Mouse (Mus musculus) MEL (cell line): ENCODE data around the gene Sinhcaf. TPM values are rescaled to one million over a fixed set of nuclear protein-coding genes. Genes with fewer than 3 reads are reported as not detected.

Experiments used
- DNase-seq: peaks from one replicate; pipeline ENCODE4 v3.0.0; 2011; ENCODE audit warnings: low read depth, low spot score
- H3K27ac ChIP-seq: 2 replicates; pipeline ENCODE4 v1.5.1; 2012; ENCODE audit warnings: low read depth, mild to moderate bottlenecking, control low read depth, low read length, moderate library complexity; ENCODE audit not compliant: control insufficient read depth
- H3K27me3 ChIP-seq, 2 experiments: fragments of 150-350 bp in 1 of 2; sonication (generic) in 1 of 2; 2 replicates each; pipeline ENCODE4 v1.6.1; 2012; ENCODE audit warnings: low read length in 2 of 2, mild to moderate bottlenecking in 2 of 2, improper control_type of control experiment in 1 of 2, moderate library complexity in 1 of 2; ENCODE audit not compliant: insufficient read depth in 2 of 2, control insufficient read depth in 1 of 2
- H3K36me3 ChIP-seq, 2 experiments: 2 replicates each; pipeline ENCODE4 v1.6.1; 2012 to 2014; ENCODE audit warnings: low read length in 2 of 2, improper control_type of control experiment in 1 of 2, inconsistent platforms in 1 of 2, mild to moderate bottlenecking in 1 of 2; ENCODE audit not compliant: insufficient read depth in 2 of 2, control insufficient read depth in 1 of 2
- H3K4me1 ChIP-seq, 2 experiments: fragments of 150-350 bp in 1 of 2; sonication (generic) in 1 of 2; 2 replicates each; pipeline ENCODE4 v1.6.1; 2012; ENCODE audit warnings: low read length in 2 of 2, improper control_type of control experiment in 1 of 2, mild to moderate bottlenecking in 1 of 2; ENCODE audit not compliant: insufficient read depth in 2 of 2, control insufficient read depth in 1 of 2
- H3K4me3 ChIP-seq, 2 experiments: fragments of 150-350 bp in 1 of 2; sonication (generic) in 1 of 2; 2 replicates each; pipeline ENCODE4 v1.5.1; 2012; ENCODE audit warnings: low read depth in 2 of 2, low read length in 2 of 2, mild to moderate bottlenecking in 2 of 2, moderate library complexity in 2 of 2, control low read depth in 1 of 2, improper control_type of control experiment in 1 of 2; ENCODE audit not compliant: control insufficient read depth in 1 of 2, insufficient read depth in 1 of 2
- H3K79me2 ChIP-seq: 2 replicates; pipeline ENCODE4 v1.6.1; 2012; ENCODE audit warnings: mild to moderate bottlenecking, low read length, moderate library complexity; ENCODE audit not compliant: control insufficient read depth, poor library complexity, insufficient read depth
- H3K9ac ChIP-seq: 2 replicates; pipeline ENCODE4 v1.6.1; 2012; ENCODE audit warnings: low read depth, mild to moderate bottlenecking, control low read depth, low read length, moderate library complexity; ENCODE audit not compliant: control insufficient read depth, poor library complexity, severe bottlenecking
- H3K9me3 ChIP-seq: fragments of 150-350 bp; sonication (generic); replicated peaks from 2 replicates; pipeline ENCODE4 v1.6.1; 2012; ENCODE audit warnings: mild to moderate bottlenecking, low read length, improper control_type of control experiment, moderate library complexity; ENCODE audit not compliant: insufficient read depth
- BHLHE40 ChIP-seq: IDR thresholded peaks from 2 replicates; pipeline ENCODE4 v1.6.1; 2012; ENCODE audit warnings: low read depth, mild to moderate bottlenecking, inconsistent platforms, low read length, improper control_type of control experiment, borderline replicate concordance
- CTCF ChIP-seq, 3 experiments: IDR thresholded peaks in 2 of 3; conservative IDR thresholded peaks in 1 of 3; 2 replicates each; pipeline ENCODE4 v1.5.1; 2011 to 2012; ENCODE audit warnings: low read length in 3 of 3, low read depth in 2 of 3, mild to moderate bottlenecking in 2 of 3, improper control_type of control experiment in 1 of 3, inconsistent platforms in 1 of 3, mixed read lengths in 1 of 3, moderate library complexity in 1 of 3; ENCODE audit not compliant: control insufficient read depth in 1 of 3, insufficient read depth in 1 of 3, poor library complexity in 1 of 3, severe bottlenecking in 1 of 3
- E2F4 ChIP-seq: IDR thresholded peaks from 2 replicates; pipeline ENCODE4 v1.6.1; 2011; ENCODE audit warnings: low read depth, low read length, improper control_type of control experiment, borderline replicate concordance
- EP300 ChIP-seq, 2 experiments: IDR thresholded peaks; 2 replicates each; pipeline ENCODE4 v1.6.1; 2011; ENCODE audit warnings: improper control_type of control experiment in 2 of 2, low read length in 2 of 2, low read depth in 1 of 2, mild to moderate bottlenecking in 1 of 2
- GATA1 ChIP-seq: IDR thresholded peaks from 2 replicates; pipeline ENCODE4 v1.6.1; 2011; ENCODE audit warnings: low read depth, low read length, improper control_type of control experiment
- JUND ChIP-seq: IDR thresholded peaks from 2 replicates; pipeline ENCODE4 v1.6.1; 2011; ENCODE audit warnings: low read depth, mild to moderate bottlenecking, improper control_type of control experiment, low read length
- MAZ ChIP-seq: IDR thresholded peaks from 2 replicates; pipeline ENCODE4 v1.6.1; 2012; ENCODE audit warnings: low read depth, mild to moderate bottlenecking, inconsistent platforms, low read length, improper control_type of control experiment
- MEF2A ChIP-seq: IDR thresholded peaks from 2 replicates; pipeline ENCODE4 v1.6.1; 2014; ENCODE audit warnings: low read depth, mild to moderate bottlenecking, inconsistent platforms, low read length, improper control_type of control experiment; ENCODE audit not compliant: poor library complexity, insufficient replicate concordance, severe bottlenecking; ENCODE audit errors: extremely low read depth
- MXI1 ChIP-seq: IDR thresholded peaks from 2 replicates; pipeline ENCODE4 v1.6.1; 2011; ENCODE audit warnings: mild to moderate bottlenecking, low read depth, low read length, improper control_type of control experiment
- MYC ChIP-seq: IDR thresholded peaks from 2 replicates; pipeline ENCODE4 v1.6.1; 2011; ENCODE audit warnings: low read depth, mild to moderate bottlenecking, low read length, improper control_type of control experiment, moderate library complexity
- NELFE ChIP-seq: IDR thresholded peaks from 2 replicates; pipeline ENCODE4 v1.6.1; 2011; ENCODE audit warnings: low read depth, low read length, improper control_type of control experiment
- POLR2A ChIP-seq, 2 experiments: IDR thresholded peaks; 2 replicates each; pipeline ENCODE4 v1.6.1; 2011 to 2012; ENCODE audit warnings: low read length in 2 of 2, mild to moderate bottlenecking in 2 of 2, control low read depth in 1 of 2, improper control_type of control experiment in 1 of 2, low read depth in 1 of 2, moderate library complexity in 1 of 2; ENCODE audit not compliant: control insufficient read depth in 1 of 2, insufficient read depth in 1 of 2, poor library complexity in 1 of 2
- POLR2AphosphoS2 ChIP-seq: IDR thresholded peaks from 2 replicates; pipeline ENCODE4 v1.6.1; 2011; ENCODE audit warnings: low read length, improper control_type of control experiment
- POLR2AphosphoS5 ChIP-seq: IDR thresholded peaks from 2 replicates; pipeline ENCODE4 v1.6.1; 2012; ENCODE audit warnings: low read depth, borderline replicate concordance, mild to moderate bottlenecking, inconsistent platforms, low read length, moderate library complexity, mixed read lengths
- SIN3A ChIP-seq: IDR thresholded peaks from 2 replicates; pipeline ENCODE4 v1.6.1; 2012; ENCODE audit warnings: low read length, improper control_type of control experiment, inconsistent platforms
- TAL1 ChIP-seq: IDR thresholded peaks from 2 replicates; pipeline ENCODE4 v1.6.1; 2012; ENCODE audit warnings: mild to moderate bottlenecking, inconsistent platforms, low read length, moderate library complexity, mixed read lengths
- TCF12 ChIP-seq: IDR thresholded peaks from 2 replicates; pipeline ENCODE4 v1.6.1; 2014; ENCODE audit warnings: low read depth, mild to moderate bottlenecking, inconsistent platforms, low read length, improper control_type of control experiment, moderate library complexity
- ZKSCAN1 ChIP-seq: IDR thresholded peaks from 2 replicates; pipeline ENCODE4 v1.6.1; 2012; ENCODE audit warnings: low read depth, mild to moderate bottlenecking, inconsistent platforms, low read length, improper control_type of control experiment, moderate library complexity
- polyA plus RNA-seq, 2 experiments: library from polyadenylated mRNA; stranded (reverse) in 1 of 2; unstranded in 1 of 2; fragments of >175 nt in 1 of 2; fragments of >200 nt in 1 of 2; gene quantifications; 2 replicates each; pipeline versions ENCODE4 v1.2.1 to v1.2.4; 2012; ENCODE audit warnings: low replicate concordance in 2 of 2, low read depth in 1 of 2; ENCODE audit not compliant: insufficient read length in 2 of 2, insufficient read depth in 1 of 2, missing spikeins in 1 of 2
- total RNA-seq: library from RNA; depleted of rRNA; stranded (reverse); fragments of 300-350 nt; gene quantifications from 2 replicates; pipeline ENCODE4 v1.2.3, GENCODE M21; 2012

Sinhcaf gene
- total and polyA plus RNA-seq, 3 experiments, result 34.7 to 59.7 (median 54.4) TPM

GRCm38 (mm10) chr6:148958712-148959111 is 12.4 kb upstream of the Sinhcaf start:
- TF ChIP-seq CTCF (IDR thresholded peaks at IDR 0.05 in 2 of 3, conservative IDR thresholded peaks at IDR 0.05 in 1 of 3; ENCODE audit: control insufficient read depth in 1 of 3, insufficient read depth in 1 of 3, low read depth in 2 of 3, low read length in 3 of 3, poor library complexity in 1 of 3, severe bottlenecking in 1 of 3) (peak in 1 of 3 experiments; percentile 34; a peak in 2 of 6 replicates), TAL1 (no peak), GATA1 (no peak)

GRCm38 (mm10) chr6:148957046-148957445 is 10.8 kb upstream of the Sinhcaf start:
- Histone ChIP-seq H3K9ac (no peak overlapping the region), H3K4me1 (no peaks in the 10 kb centered on the region), H3K27me3 (peaks cover 0 to 2% of the 10 kb centered on the region in 2 experiments; a peak in 1 of 4 replicates), H3K36me3 (no peaks in the 10 kb centered on the region), H3K9me3 (no peaks in the 10 kb centered on the region)
- DNase-seq, result no peak
- no peak for TF ChIP-seq EP300 (IDR thresholded peaks at IDR 0.05; ENCODE audit: low read depth in 1 of 2, low read length in 2 of 2)
- no peak for TF ChIP-seq MAZ
- no peak for TF ChIP-seq SIN3A
- TF ChIP-seq E2F4, result no peak
- TF ChIP-seq ZKSCAN1, result no peak
- TF ChIP-seq POLR2AphosphoS5, result no peak
- TF ChIP-seq MXI1, result no peak
- no peak for TF ChIP-seq MEF2A
- no peak for TF ChIP-seq BHLHE40
- no peak for TF ChIP-seq MYC
- no peak for TF ChIP-seq TCF12
- no peak for TF ChIP-seq CTCF (IDR thresholded peaks at IDR 0.05 in 2 of 3, conservative IDR thresholded peaks at IDR 0.05 in 1 of 3; ENCODE audit: control insufficient read depth in 1 of 3, insufficient read depth in 1 of 3, low read depth in 2 of 3, low read length in 3 of 3, poor library complexity in 1 of 3, severe bottlenecking in 1 of 3)
- no peak for TF ChIP-seq POLR2AphosphoS2
- TF ChIP-seq POLR2A (IDR thresholded peaks at IDR 0.05; ENCODE audit: control insufficient read depth in 1 of 2, insufficient read depth in 1 of 2, low read depth in 1 of 2, low read length in 2 of 2, poor library complexity in 1 of 2), result no peak
- no peak for TF ChIP-seq NELFE
- TF ChIP-seq JUND, result no peak
- TF ChIP-seq, all 39 proteins: peak for 0
- no peak overlapping the region for H3K4me3 ChIP-seq
- H3K79me2 ChIP-seq, result no peaks in the 10 kb centered on the region
- no peak overlapping the region for H3K27ac ChIP-seq

More at GRCm38 (mm10) chr6:148958712-148959111, 12.4 kb upstream of the Sinhcaf start:
- Histone ChIP-seq H3K79me2 (no peaks in the 10 kb centered on the region), H3K4me3 (no peak overlapping the region), H3K27ac (no peak overlapping the region), H3K36me3 (no peaks in the 10 kb centered on the region), H3K9ac (no peak overlapping the region), H3K9me3 (no peaks in the 10 kb centered on the region), H3K27me3 (peaks cover 0 to 2% of the 10 kb centered on the region in 2 experiments; a peak in 1 of 4 replicates), H3K4me1 (no peaks in the 10 kb centered on the region)
- peak; percentile 21 for DNase-seq
